Mouse (Mus musculus) cerebellum, adult (tissue): ENCODE results near the gene Klhl24.
"Not testable (repeated sequence)": the region's sequence is repeated elsewhere in the genome, so short reads cannot be mapped to it uniquely, and the experiment has no call there.

Experiments used
- ATAC-seq: cut with Nextera tagmentation; 2 replicates; pipeline ENCODE4 v1.9.2; 2017; ENCODE audit warnings: mild to moderate bottlenecking, moderate library complexity, mixed read lengths; ENCODE audit not compliant: insufficient number of reproducible peaks, low FRiP score, low TSS enrichment

The Klhl24 gene

GRCm38 (mm10) chr16:20097069-20097710 lies at the start of gene Klhl24:
Gene Klhl24, plus strand, starts transcription at chr16:20097542.
- ATAC-seq, result peak; percentile 97

- no peak for ATAC-seq
Measured at GRCm38 (mm10) chr16:20052655-20053054, 44.7 kb upstream of the Klhl24 start.

GRCm38 (mm10) chr16:20072770-20073169 lies 24.6 kb upstream of the Klhl24 start:
- no peak for ATAC-seq

GRCm38 (mm10) chr16:20076675-20077074 lies 20.7 kb upstream of the Klhl24 start:
- no peak for ATAC-seq

GRCm38 (mm10) chr16:20080271-20080670 lies 17.1 kb upstream of the Klhl24 start:
- ATAC-seq, result no peak

- ATAC-seq, result no peak
Measured at GRCm38 (mm10) chr16:20084623-20085022, 12.7 kb upstream of the Klhl24 start.

- no peak for ATAC-seq
Measured at GRCm38 (mm10) chr16:20085250-20085905, 12.0 kb upstream of the Klhl24 start.

GRCm38 (mm10) chr16:20086976-20087375 lies 10.4 kb upstream of the Klhl24 start:
- ATAC-seq, result no peak

- ATAC-seq, result no peak
Measured at GRCm38 (mm10) chr16:20089636-20090035, 7.7 kb upstream of the Klhl24 start.

GRCm38 (mm10) chr16:20090921-20091575 lies 6.3 kb upstream of the Klhl24 start:
- no peak for ATAC-seq

- ATAC-seq, result no peak
Measured at GRCm38 (mm10) chr16:20095966-20096365, 1.4 kb upstream of the Klhl24 start.

- peak; percentile 80 for ATAC-seq
Measured at GRCm38 (mm10) chr16:20097711-20098374, 501 bp downstream of the Klhl24 start.

- ATAC-seq, result no peak
Measured at GRCm38 (mm10) chr16:20098375-20098727, 1.0 kb downstream of the Klhl24 start.

GRCm38 (mm10) chr16:20098866-20099629 lies 1.7 kb downstream of the Klhl24 start:
- no peak for ATAC-seq

GRCm38 (mm10) chr16:20106996-20107395 lies 9.7 kb downstream of the Klhl24 start:
- ATAC-seq, result no peak

- ATAC-seq, result no peak
Measured at GRCm38 (mm10) chr16:20108961-20109360, 11.6 kb downstream of the Klhl24 start.

GRCm38 (mm10) chr16:20112649-20113048 lies 15.3 kb downstream of the Klhl24 start:
- no peak for ATAC-seq

- ATAC-seq, result no peak
Measured at GRCm38 (mm10) chr16:20116069-20116468, 18.7 kb downstream of the Klhl24 start.

- ATAC-seq, result not testable (repeated sequence)
Measured at GRCm38 (mm10) chr16:20126319-20126883, 29.1 kb downstream of the Klhl24 start.

GRCm38 (mm10) chr16:20130397-20130796 lies 33.1 kb downstream of the Klhl24 start:
- ATAC-seq, result no peak
